Mouse (Mus musculus): ENCODE data around the gene Fbn1. TPM values are rescaled to one million over a fixed set of nuclear protein-coding genes. Genes with fewer than 3 reads are reported as not detected.
A peak's percentile ranks its signal among the peaks of the same experiment; 100 is the strongest.

The Fbn1 gene
- polyA plus RNA-seq, 1 experiment from 2014 or later = 8.2 TPM

DNA sequence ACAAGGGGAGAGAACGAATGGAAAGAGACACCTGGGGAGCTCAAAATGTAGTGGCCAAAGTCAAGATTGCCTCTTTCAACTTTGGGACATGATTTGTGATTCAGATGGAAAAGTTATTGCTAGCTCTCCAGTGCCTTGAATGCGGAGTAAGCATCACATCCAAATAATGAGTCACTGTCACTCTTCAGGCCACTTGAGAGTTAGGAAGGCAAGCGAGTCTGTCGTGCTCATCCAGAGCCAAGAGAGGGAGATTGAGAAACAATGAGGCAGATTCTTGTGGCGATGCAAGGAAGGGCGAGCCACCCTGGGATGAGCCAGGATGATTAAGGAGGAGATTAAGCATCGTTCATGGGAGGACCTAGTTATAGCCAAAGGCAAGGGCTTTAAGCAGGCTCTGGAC is 176.2 kb downstream of the Fbn1 start:
- no peak for DNase-seq (ENCODE audit: low spot score)
- Histone ChIP-seq H3K4me3 (ENCODE audit: low read depth, low read length) (no peak overlapping the region), H3K27me3 (ENCODE audit: control insufficient read depth, insufficient read depth, low read length) (no peaks in the 10 kb centered on the region), H3K27ac (ENCODE audit: low read depth, low read length) (no peak overlapping the region), H3K36me3 (ENCODE audit: control insufficient read depth, insufficient read depth, low read length) (no peaks in the 10 kb centered on the region), H3K9me3 (ENCODE audit: control insufficient read depth, low read length) (no peaks in the 10 kb centered on the region), H3K4me1 (ENCODE audit: control insufficient read depth, insufficient read depth, low read length) (no peaks in the 10 kb centered on the region), H3K9ac (ENCODE audit: low read length) (no peak overlapping the region), H3K4me2 (ENCODE audit: low read depth) (no peak overlapping the region)
- no peak for ATAC-seq (ENCODE audit: insufficient read depth, low FRiP score, low TSS enrichment)
- WGBS = 94% methylated on average over 7 of the region's 7 CpGs

DNA sequence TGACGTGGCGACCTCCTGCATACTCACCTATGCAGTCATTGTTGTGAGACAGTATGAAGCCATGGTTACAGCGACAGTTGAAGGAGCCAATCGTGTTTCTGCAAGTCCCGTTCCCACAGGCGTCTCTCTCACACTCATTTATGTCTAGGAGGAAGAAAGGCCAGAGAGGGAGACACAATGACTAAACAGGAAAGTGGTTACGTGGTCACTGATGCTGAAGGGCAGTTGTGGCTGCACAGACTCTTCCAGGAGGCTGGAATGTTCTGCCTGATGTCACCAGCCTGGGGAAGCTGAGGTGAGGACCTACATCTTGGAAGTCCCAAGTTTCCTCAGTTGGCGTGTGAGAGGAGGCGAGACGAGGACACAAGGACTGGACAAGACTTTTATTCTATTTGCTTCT is 177.3 kb downstream of the Fbn1 start:
- DNase-seq (ENCODE audit: low spot score) (no peak), ATAC-seq (ENCODE audit: insufficient read depth, low FRiP score, low TSS enrichment) (no peak)
- WGBS = 94% methylated on average over 10 of the region's 10 CpGs

GRCm38 (mm10) chr2:125325125-125325855 is 182.5 kb downstream of the Fbn1 start:
- H3K9ac ChIP-seq (ENCODE audit: low read length) = no peak overlapping the region
- no peaks in the 10 kb centered on the region for H3K9me3 ChIP-seq (ENCODE audit: control insufficient read depth, low read length)
- H3K4me1 ChIP-seq (ENCODE audit: control insufficient read depth, insufficient read depth, low read length) = no peaks in the 10 kb centered on the region
- H3K4me2 ChIP-seq (ENCODE audit: low read depth) = no peak overlapping the region
- 76% methylated on average over 7 of the region's 7 CpGs for WGBS
- H3K4me3 ChIP-seq (ENCODE audit: low read depth, low read length) = no peak overlapping the region
- DNase-seq (ENCODE audit: low spot score) (no peak), ATAC-seq (ENCODE audit: insufficient read depth, low FRiP score, low TSS enrichment) (no peak)
- no peaks in the 10 kb centered on the region for H3K27me3 ChIP-seq (ENCODE audit: control insufficient read depth, insufficient read depth, low read length)
- H3K36me3 ChIP-seq (ENCODE audit: control insufficient read depth, insufficient read depth, low read length) = no peaks in the 10 kb centered on the region
- H3K27ac ChIP-seq (ENCODE audit: low read depth, low read length) = no peak overlapping the region

More for the DNA sequence above, 177.3 kb downstream of the Fbn1 start:
- Histone ChIP-seq H3K4me1 (ENCODE audit: control insufficient read depth, insufficient read depth, low read length) (no peaks in the 10 kb centered on the region), H3K4me3 (ENCODE audit: low read depth, low read length) (no peak overlapping the region), H3K27ac (ENCODE audit: low read depth, low read length) (no peak overlapping the region), H3K27me3 (ENCODE audit: control insufficient read depth, insufficient read depth, low read length) (no peaks in the 10 kb centered on the region), H3K4me2 (ENCODE audit: low read depth) (no peak overlapping the region), H3K9me3 (ENCODE audit: control insufficient read depth, low read length) (no peaks in the 10 kb centered on the region), H3K36me3 (ENCODE audit: control insufficient read depth, insufficient read depth, low read length) (no peaks in the 10 kb centered on the region), H3K9ac (ENCODE audit: low read length) (no peak overlapping the region)

- Histone ChIP-seq H3K4me3 (ENCODE audit: low read depth, low read length) (no peak overlapping the region), H3K4me2 (ENCODE audit: low read depth) (no peak overlapping the region), H3K27ac (ENCODE audit: low read depth, low read length) (no peak overlapping the region), H3K4me1 (ENCODE audit: control insufficient read depth, insufficient read depth, low read length) (no peaks in the 10 kb centered on the region), H3K9me3 (ENCODE audit: control insufficient read depth, low read length) (no peaks in the 10 kb centered on the region), H3K9ac (ENCODE audit: low read length) (no peak overlapping the region), H3K36me3 (ENCODE audit: control insufficient read depth, insufficient read depth, low read length) (no peaks in the 10 kb centered on the region), H3K27me3 (ENCODE audit: control insufficient read depth, insufficient read depth, low read length) (no peaks in the 10 kb centered on the region)
- ATAC-seq (ENCODE audit: insufficient read depth, low FRiP score, low TSS enrichment) (no peak), DNase-seq (ENCODE audit: low spot score) (no peak)
- WGBS = 64% methylated on average over 5 of the region's 5 CpGs
These were observed 183.3 kb downstream of the Fbn1 start for GRCm38 (mm10) chr2:125324455-125324854.

DNA sequence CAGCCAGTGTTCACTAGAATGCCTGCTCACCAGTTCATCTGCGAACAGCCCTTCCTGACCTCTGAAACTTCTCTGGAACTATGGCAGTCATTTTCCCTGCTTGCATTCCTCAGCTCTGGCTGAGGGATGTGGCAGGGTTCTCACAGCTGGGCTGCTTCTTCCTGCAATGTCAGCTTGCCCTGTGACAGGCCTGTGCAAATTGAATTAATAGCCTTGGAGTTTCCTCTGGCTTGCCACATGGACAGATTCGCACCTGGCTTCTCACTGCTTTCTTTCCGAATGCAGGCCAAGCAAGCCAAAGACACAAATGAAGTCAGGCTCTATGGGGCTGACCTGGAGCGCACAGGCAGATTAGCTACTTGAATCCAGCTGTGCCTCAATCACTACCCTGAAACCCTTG is 184.4 kb downstream of the Fbn1 start:
- no peaks in the 10 kb centered on the region for H3K9me3 ChIP-seq (ENCODE audit: control insufficient read depth, low read length)
- 49% methylated on average over 4 of the region's 4 CpGs for WGBS
- no peak for ATAC-seq (ENCODE audit: insufficient read depth, low FRiP score, low TSS enrichment)
- H3K36me3 ChIP-seq (ENCODE audit: control insufficient read depth, insufficient read depth, low read length) = no peaks in the 10 kb centered on the region
- H3K4me1 ChIP-seq (ENCODE audit: control insufficient read depth, insufficient read depth, low read length) = no peaks in the 10 kb centered on the region
- H3K4me3 ChIP-seq (ENCODE audit: low read depth, low read length) = no peak overlapping the region
- H3K27ac ChIP-seq (ENCODE audit: low read depth, low read length) = no peak overlapping the region
- H3K4me2 ChIP-seq (ENCODE audit: low read depth) = no peak overlapping the region
- H3K27me3 ChIP-seq (ENCODE audit: control insufficient read depth, insufficient read depth, low read length) = no peaks in the 10 kb centered on the region
- no peak overlapping the region for H3K9ac ChIP-seq (ENCODE audit: low read length)
- DNase-seq (ENCODE audit: low spot score) = peak; percentile 18

GRCm38 (mm10) chr2:125322581-125322980 is 185.2 kb downstream of the Fbn1 start:
- DNase-seq (ENCODE audit: low spot score) (no peak), ATAC-seq (ENCODE audit: insufficient read depth, low FRiP score, low TSS enrichment) (no peak)
- WGBS = 82% methylated on average over 2 of the region's 2 CpGs
- Histone ChIP-seq H3K9me3 (ENCODE audit: control insufficient read depth, low read length) (no peaks in the 10 kb centered on the region), H3K36me3 (ENCODE audit: control insufficient read depth, insufficient read depth, low read length) (no peaks in the 10 kb centered on the region), H3K4me2 (ENCODE audit: low read depth) (no peak overlapping the region), H3K4me1 (ENCODE audit: control insufficient read depth, insufficient read depth, low read length) (no peaks in the 10 kb centered on the region), H3K27me3 (ENCODE audit: control insufficient read depth, insufficient read depth, low read length) (no peaks in the 10 kb centered on the region), H3K27ac (ENCODE audit: low read depth, low read length) (no peak overlapping the region), H3K9ac (ENCODE audit: low read length) (no peak overlapping the region), H3K4me3 (ENCODE audit: low read depth, low read length) (no peak overlapping the region)

GRCm38 (mm10) chr2:125321071-125321470 is 186.7 kb downstream of the Fbn1 start:
- Histone ChIP-seq H3K4me2 (ENCODE audit: low read depth) (no peak overlapping the region), H3K27ac (ENCODE audit: low read depth, low read length) (no peak overlapping the region), H3K4me3 (ENCODE audit: low read depth, low read length) (no peak overlapping the region), H3K27me3 (ENCODE audit: control insufficient read depth, insufficient read depth, low read length) (no peaks in the 10 kb centered on the region), H3K36me3 (ENCODE audit: control insufficient read depth, insufficient read depth, low read length) (no peaks in the 10 kb centered on the region), H3K9ac (ENCODE audit: low read length) (no peak overlapping the region), H3K9me3 (ENCODE audit: control insufficient read depth, low read length) (no peaks in the 10 kb centered on the region), H3K4me1 (ENCODE audit: control insufficient read depth, insufficient read depth, low read length) (no peaks in the 10 kb centered on the region)
- ATAC-seq (ENCODE audit: insufficient read depth, low FRiP score, low TSS enrichment) (no peak), DNase-seq (ENCODE audit: low spot score) (no peak)
- 84% methylated on average over 6 of the region's 6 CpGs for WGBS

- no peak overlapping the region for H3K9ac ChIP-seq (ENCODE audit: low read length)
- H3K27ac ChIP-seq (ENCODE audit: low read depth, low read length) = no peak overlapping the region
- no peaks in the 10 kb centered on the region for H3K4me1 ChIP-seq (ENCODE audit: control insufficient read depth, insufficient read depth, low read length)
- H3K36me3 ChIP-seq (ENCODE audit: control insufficient read depth, insufficient read depth, low read length) = no peaks in the 10 kb centered on the region
- no peaks in the 10 kb centered on the region for H3K27me3 ChIP-seq (ENCODE audit: control insufficient read depth, insufficient read depth, low read length)
- 85% methylated on average over 8 of the region's 8 CpGs for WGBS
- DNase-seq (ENCODE audit: low spot score) (no peak), ATAC-seq (ENCODE audit: insufficient read depth, low FRiP score, low TSS enrichment) (no peak)
- H3K4me3 ChIP-seq (ENCODE audit: low read depth, low read length) = no peak overlapping the region
- H3K9me3 ChIP-seq (ENCODE audit: control insufficient read depth, low read length) = no peaks in the 10 kb centered on the region
- H3K4me2 ChIP-seq (ENCODE audit: low read depth) = no peak overlapping the region
These were observed 188.1 kb downstream of the Fbn1 start for GRCm38 (mm10) chr2:125319651-125320050.

DNA sequence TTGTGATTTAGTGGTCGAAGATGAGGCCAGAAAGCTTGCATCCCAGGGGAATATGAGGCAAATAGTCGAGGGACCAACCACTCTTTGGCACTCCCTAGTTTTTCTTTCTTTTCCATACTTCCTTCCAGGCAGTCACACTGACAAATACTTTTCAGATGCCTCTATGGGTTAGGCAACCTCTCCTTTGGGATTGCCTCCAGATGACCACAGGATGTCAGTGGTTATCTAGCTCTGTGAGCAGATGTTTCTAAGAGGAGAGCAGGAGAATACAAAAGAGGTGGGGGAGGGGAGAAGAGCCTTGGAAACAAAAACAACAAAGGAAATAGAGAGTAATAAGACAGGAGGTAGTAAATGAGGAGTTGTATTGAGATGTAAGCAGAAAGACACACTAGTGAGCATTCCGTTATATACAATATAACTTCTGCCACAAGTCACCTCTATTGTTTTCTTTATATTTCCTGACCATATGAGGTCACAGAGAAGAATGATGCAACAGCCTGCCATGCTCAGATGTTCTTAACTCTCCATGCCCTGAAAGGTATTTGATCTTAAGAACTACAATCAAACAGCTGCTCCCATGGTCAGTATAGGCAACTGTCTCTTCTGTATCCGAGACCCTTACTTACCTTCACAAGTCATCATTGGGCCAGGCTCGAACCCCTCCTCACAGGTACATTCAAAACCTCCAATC is 189.3 kb downstream of the Fbn1 start:
- no peaks in the 10 kb centered on the region for H3K4me1 ChIP-seq (ENCODE audit: control insufficient read depth, insufficient read depth, low read length)
- H3K4me3 ChIP-seq (ENCODE audit: low read depth, low read length) = no peak overlapping the region
- H3K9me3 ChIP-seq (ENCODE audit: control insufficient read depth, low read length) = no peaks in the 10 kb centered on the region
- no peaks in the 10 kb centered on the region for H3K27me3 ChIP-seq (ENCODE audit: control insufficient read depth, insufficient read depth, low read length)
- no peaks in the 10 kb centered on the region for H3K36me3 ChIP-seq (ENCODE audit: control insufficient read depth, insufficient read depth, low read length)
- ATAC-seq (ENCODE audit: insufficient read depth, low FRiP score, low TSS enrichment) (no peak), DNase-seq (ENCODE audit: low spot score) (no peak)
- 69% methylated on average over 5 of the region's 5 CpGs for WGBS
- H3K9ac ChIP-seq (ENCODE audit: low read length) = no peak overlapping the region
- H3K4me2 ChIP-seq (ENCODE audit: low read depth) = no peak overlapping the region
- no peak overlapping the region for H3K27ac ChIP-seq (ENCODE audit: low read depth, low read length)
